Mouse (Mus musculus) testis, adult 2 months (tissue): ENCODE measurements around the gene Lrfn2. TPM values are rescaled to one million over a fixed set of nuclear protein-coding genes. Genes with fewer than 3 reads are reported as not detected.

ENCODE experiments used
- H3K27ac ChIP-seq: fragments of 200-500 bp; 2 replicates; pipeline ENCODE4 v1.5.1; 2012; ENCODE audit warnings: low read depth, low read length; ENCODE audit not compliant: control insufficient read depth, insufficient read depth
- H3K27me3 ChIP-seq: fragments of 200-500 bp; 2 replicates; pipeline ENCODE4 v1.6.1; 2012; ENCODE audit warnings: mild to moderate bottlenecking, low read length, moderate library complexity; ENCODE audit not compliant: control insufficient read depth, insufficient read depth
- H3K36me3 ChIP-seq: fragments of 200-500 bp; 2 replicates; pipeline ENCODE4 v1.6.1; 2012; ENCODE audit warnings: mild to moderate bottlenecking, low read length; ENCODE audit not compliant: control insufficient read depth, insufficient read depth
- H3K4me1 ChIP-seq: fragments of 200-500 bp; 2 replicates; pipeline ENCODE4 v1.6.1; 2012; ENCODE audit warnings: low read length; ENCODE audit not compliant: control insufficient read depth, insufficient read depth
- H3K4me3 ChIP-seq: fragments of 200-500 bp; 2 replicates; pipeline ENCODE4 v1.5.1; 2012; ENCODE audit warnings: low read depth, mild to moderate bottlenecking, low read length, moderate library complexity, mixed read lengths; ENCODE audit not compliant: control insufficient read depth
- CTCF ChIP-seq: fragments of 200-500 bp; IDR thresholded peaks from 2 replicates; pipeline ENCODE4 v1.5.1; 2012; ENCODE audit warnings: low read depth, mild to moderate bottlenecking, inconsistent platforms, low read length, moderate library complexity; ENCODE audit not compliant: control insufficient read depth, insufficient read depth, insufficient replicate concordance
- POLR2A ChIP-seq: fragments of 200-500 bp; IDR thresholded peaks from 2 replicates; pipeline ENCODE4 v1.6.1; 2012; ENCODE audit warnings: low read depth, mild to moderate bottlenecking, inconsistent platforms, low read length, moderate library complexity; ENCODE audit not compliant: control insufficient read depth
- polyA plus RNA-seq: library from polyadenylated mRNA; depleted of rRNA; stranded (reverse); fragments of >200 nt; gene quantifications from 2 replicates; pipeline ENCODE4 v1.2.3, GENCODE M21; 2012

Gene Lrfn2
- polyA plus RNA-seq, 1 experiment = 0.04 TPM

DNA sequence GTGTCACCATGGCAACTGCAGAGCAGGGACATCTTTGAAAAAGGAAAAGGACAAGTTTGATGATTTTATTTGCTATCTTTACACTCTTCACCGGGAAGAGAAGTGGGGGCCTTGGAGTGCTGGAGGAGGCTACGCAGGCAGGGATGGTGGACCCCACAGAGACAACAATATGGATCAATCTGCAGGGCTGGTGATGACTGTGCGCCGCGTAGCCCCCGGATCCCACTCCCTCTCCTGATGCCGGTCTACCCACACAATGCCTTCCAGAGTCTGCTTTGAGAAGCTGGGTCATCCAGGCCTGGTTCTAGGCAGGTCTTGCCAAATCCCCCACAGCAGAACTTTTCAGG lies 98.1 kb downstream of the Lrfn2 start:
- peaks cover 14% of the 10 kb centered on the region for H3K4me1 ChIP-seq
- H3K27ac ChIP-seq = no peak overlapping the region
- H3K27me3 ChIP-seq = no peaks in the 10 kb centered on the region
- no peaks in the 10 kb centered on the region for H3K36me3 ChIP-seq
- H3K4me3 ChIP-seq = no peak overlapping the region
- no peak for TF ChIP-seq POLR2A

DNA sequence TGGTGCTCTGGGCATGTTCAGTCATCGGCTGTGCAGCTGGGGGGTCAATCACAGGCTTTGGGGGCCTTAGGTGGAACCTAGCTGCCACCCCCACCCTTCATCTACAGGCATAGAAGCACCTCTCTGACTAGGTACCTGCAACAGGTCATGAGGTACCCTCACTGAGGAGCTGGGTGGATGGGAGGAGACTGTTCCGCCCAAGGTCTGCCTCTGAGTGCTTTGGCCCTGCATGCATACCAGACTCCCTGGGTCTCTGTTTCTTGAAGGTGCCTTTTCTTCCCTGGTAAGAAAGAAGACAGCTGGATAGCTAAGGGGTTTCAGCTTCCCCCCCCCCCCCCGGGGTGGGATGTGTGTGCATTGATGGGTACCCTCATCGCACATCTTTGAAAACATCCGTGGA lies 98.7 kb downstream of the Lrfn2 start:
- Histone ChIP-seq H3K4me3 (no peak overlapping the region), H3K27ac (no peak overlapping the region), H3K4me1 (peaks cover 11% of the 10 kb centered on the region), H3K36me3 (no peaks in the 10 kb centered on the region), H3K27me3 (no peaks in the 10 kb centered on the region)
- TF ChIP-seq POLR2A (no peak), CTCF (no peak)

- peaks cover 11% of the 10 kb centered on the region for H3K4me1 ChIP-seq
- H3K27ac ChIP-seq = no peak overlapping the region
- no peaks in the 10 kb centered on the region for H3K36me3 ChIP-seq
- TF ChIP-seq CTCF (no peak), POLR2A (no peak)
- H3K4me3 ChIP-seq = no peak overlapping the region
- no peaks in the 10 kb centered on the region for H3K27me3 ChIP-seq
These were observed 99.6 kb downstream of the Lrfn2 start for GRCm38 (mm10) chr17:49031790-49032189.

DNA sequence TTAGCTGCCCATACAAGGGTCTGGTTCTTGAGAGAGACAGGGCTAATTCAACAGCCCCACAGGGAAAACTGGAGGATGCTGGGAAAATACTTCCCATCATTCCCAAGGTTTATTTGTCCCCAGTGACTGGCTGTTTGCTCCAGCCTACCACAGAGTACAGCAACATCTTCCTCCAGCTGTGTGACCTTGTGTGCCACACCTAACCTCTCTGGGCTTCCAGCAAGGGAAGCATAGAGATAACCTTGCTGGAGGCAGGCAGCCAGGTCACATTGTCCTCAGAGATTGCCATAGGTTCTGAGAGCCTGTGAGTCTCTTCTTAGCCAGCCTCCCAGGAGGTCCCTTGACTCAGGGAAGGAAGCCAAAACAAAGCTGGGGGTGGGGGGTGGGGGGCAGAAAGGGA lies 101.1 kb downstream of the Lrfn2 start:
- H3K4me3 ChIP-seq = no peak overlapping the region

GRCm38 (mm10) chr17:49033686-49034250 lies 101.6 kb downstream of the Lrfn2 start:
- no peak overlapping the region for H3K27ac ChIP-seq
- no peak for TF ChIP-seq CTCF
- no peak for TF ChIP-seq POLR2A
- no peaks in the 10 kb centered on the region for H3K27me3 ChIP-seq
- peaks cover 11% of the 10 kb centered on the region for H3K4me1 ChIP-seq
- H3K36me3 ChIP-seq = no peaks in the 10 kb centered on the region
- no peak overlapping the region for H3K4me3 ChIP-seq

More for the DNA sequence above, 101.1 kb downstream of the Lrfn2 start:
- Histone ChIP-seq H3K36me3 (no peaks in the 10 kb centered on the region), H3K4me1 (peaks cover 11% of the 10 kb centered on the region), H3K27ac (no peak overlapping the region), H3K27me3 (no peaks in the 10 kb centered on the region)
- no peak for TF ChIP-seq POLR2A
- no peak for TF ChIP-seq CTCF

DNA sequence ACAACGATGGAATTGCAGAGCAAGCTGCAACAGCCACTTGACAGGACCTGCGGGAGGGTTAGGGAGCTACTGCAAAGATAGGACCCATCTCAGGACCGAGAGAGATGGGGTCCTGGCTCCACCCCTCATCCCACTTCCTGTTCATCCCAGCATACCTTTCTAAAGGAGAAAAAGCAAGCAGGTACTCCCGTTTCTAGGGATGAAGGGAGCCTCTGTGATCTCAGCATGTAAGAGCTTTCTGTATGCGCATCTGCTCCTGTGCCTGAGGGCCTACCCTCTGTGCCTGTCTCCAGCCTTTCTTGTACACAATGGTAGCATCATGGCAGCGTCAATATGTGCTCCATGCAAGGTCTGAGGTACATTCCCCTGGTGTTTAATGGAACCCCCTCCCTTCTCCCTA lies 102.9 kb downstream of the Lrfn2 start:
- H3K27me3 ChIP-seq = no peaks in the 10 kb centered on the region
- no peaks in the 10 kb centered on the region for H3K36me3 ChIP-seq
- H3K27ac ChIP-seq = no peak overlapping the region
- no peak for TF ChIP-seq POLR2A
- TF ChIP-seq CTCF = no peak
- H3K4me1 ChIP-seq = peaks cover 6% of the 10 kb centered on the region
- H3K4me3 ChIP-seq = no peak overlapping the region

- H3K27ac ChIP-seq = no peak overlapping the region
- TF ChIP-seq POLR2A (no peak), CTCF (no peak)
These were observed 105.2 kb downstream of the Lrfn2 start for GRCm38 (mm10) chr17:49037163-49037950.

DNA sequence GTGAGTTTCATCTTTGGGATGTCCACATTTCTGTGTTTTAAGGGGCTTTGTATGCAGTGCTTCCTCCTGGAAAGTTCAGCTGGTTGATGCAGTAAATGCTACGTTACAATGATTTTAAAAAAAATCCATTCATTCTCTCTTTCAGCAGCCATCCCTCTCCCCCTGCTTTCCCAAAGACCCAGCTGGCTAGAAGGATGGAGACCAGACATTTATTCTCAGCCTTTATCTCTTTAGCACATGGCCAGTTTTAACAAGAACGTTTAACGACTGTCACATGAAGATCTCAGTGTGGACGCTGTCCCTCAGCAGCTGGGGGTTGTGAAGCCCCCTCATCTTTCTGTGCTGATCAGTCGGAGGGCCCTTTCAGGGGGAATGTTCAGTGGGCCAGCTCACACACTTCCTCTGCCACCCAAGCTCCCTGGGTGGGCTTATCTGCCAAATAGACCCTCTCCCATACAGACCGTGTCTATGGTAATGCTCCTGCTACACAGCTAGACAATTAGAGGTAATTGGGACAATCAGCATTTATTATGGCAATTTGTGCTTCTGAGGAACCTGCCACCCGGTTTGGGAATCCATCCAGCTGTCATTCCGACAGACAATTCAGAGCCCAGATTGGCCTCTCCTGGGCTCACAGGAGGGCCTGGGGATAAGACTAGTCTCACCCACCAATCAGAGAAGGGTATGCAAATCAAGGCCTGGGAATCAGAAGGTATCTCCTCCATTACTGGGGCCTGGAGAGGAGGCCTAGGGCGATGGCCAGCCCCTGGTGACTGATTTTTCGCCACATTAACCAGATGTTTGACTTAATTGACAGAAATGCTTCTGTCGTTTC lies 111.8 kb downstream of the Lrfn2 start:
- H3K4me3 ChIP-seq = no peak overlapping the region
- H3K36me3 ChIP-seq = no peaks in the 10 kb centered on the region
- no peaks in the 10 kb centered on the region for H3K27me3 ChIP-seq
- H3K27ac ChIP-seq = no peak overlapping the region
- TF ChIP-seq POLR2A (no peak), CTCF (no peak)
- no peaks in the 10 kb centered on the region for H3K4me1 ChIP-seq

More at GRCm38 (mm10) chr17:49037163-49037950, 105.2 kb downstream of the Lrfn2 start:
- Histone ChIP-seq H3K4me1 (no peaks in the 10 kb centered on the region), H3K36me3 (no peaks in the 10 kb centered on the region), H3K27me3 (no peaks in the 10 kb centered on the region), H3K4me3 (no peak overlapping the region)
